Mouse (Mus musculus) MEL (cell line): ENCODE data around the gene Myo1a. TPM values are rescaled to one million over a fixed set of nuclear protein-coding genes. Genes with fewer than 3 reads are reported as not detected.

ENCODE experiments used
- DNase-seq: peaks from one replicate; pipeline ENCODE4 v3.0.0; 2011; ENCODE audit warnings: low read depth, low spot score
- H3K27ac ChIP-seq: 2 replicates; pipeline ENCODE4 v1.5.1; 2012; ENCODE audit warnings: low read depth, mild to moderate bottlenecking, control low read depth, low read length, moderate library complexity; ENCODE audit not compliant: control insufficient read depth
- H3K27me3 ChIP-seq, 2 experiments: fragments of 150-350 bp in 1 of 2; sonication (generic) in 1 of 2; 2 replicates each; pipeline ENCODE4 v1.6.1; 2012; ENCODE audit warnings: low read length in 2 of 2, mild to moderate bottlenecking in 2 of 2, improper control_type of control experiment in 1 of 2, moderate library complexity in 1 of 2; ENCODE audit not compliant: insufficient read depth in 2 of 2, control insufficient read depth in 1 of 2
- H3K36me3 ChIP-seq, 2 experiments: 2 replicates each; pipeline ENCODE4 v1.6.1; 2012 to 2014; ENCODE audit warnings: low read length in 2 of 2, improper control_type of control experiment in 1 of 2, inconsistent platforms in 1 of 2, mild to moderate bottlenecking in 1 of 2; ENCODE audit not compliant: insufficient read depth in 2 of 2, control insufficient read depth in 1 of 2
- H3K4me1 ChIP-seq, 2 experiments: fragments of 150-350 bp in 1 of 2; sonication (generic) in 1 of 2; 2 replicates each; pipeline ENCODE4 v1.6.1; 2012; ENCODE audit warnings: low read length in 2 of 2, improper control_type of control experiment in 1 of 2, mild to moderate bottlenecking in 1 of 2; ENCODE audit not compliant: insufficient read depth in 2 of 2, control insufficient read depth in 1 of 2
- H3K4me3 ChIP-seq, 2 experiments: fragments of 150-350 bp in 1 of 2; sonication (generic) in 1 of 2; 2 replicates each; pipeline ENCODE4 v1.5.1; 2012; ENCODE audit warnings: low read depth in 2 of 2, low read length in 2 of 2, mild to moderate bottlenecking in 2 of 2, moderate library complexity in 2 of 2, control low read depth in 1 of 2, improper control_type of control experiment in 1 of 2; ENCODE audit not compliant: control insufficient read depth in 1 of 2, insufficient read depth in 1 of 2
- H3K79me2 ChIP-seq: 2 replicates; pipeline ENCODE4 v1.6.1; 2012; ENCODE audit warnings: mild to moderate bottlenecking, low read length, moderate library complexity; ENCODE audit not compliant: control insufficient read depth, poor library complexity, insufficient read depth
- H3K9ac ChIP-seq: 2 replicates; pipeline ENCODE4 v1.6.1; 2012; ENCODE audit warnings: low read depth, mild to moderate bottlenecking, control low read depth, low read length, moderate library complexity; ENCODE audit not compliant: control insufficient read depth, poor library complexity, severe bottlenecking
- H3K9me3 ChIP-seq: fragments of 150-350 bp; sonication (generic); replicated peaks from 2 replicates; pipeline ENCODE4 v1.6.1; 2012; ENCODE audit warnings: mild to moderate bottlenecking, low read length, improper control_type of control experiment, moderate library complexity; ENCODE audit not compliant: insufficient read depth
- BHLHE40 ChIP-seq: IDR thresholded peaks from 2 replicates; pipeline ENCODE4 v1.6.1; 2012; ENCODE audit warnings: low read depth, mild to moderate bottlenecking, inconsistent platforms, low read length, improper control_type of control experiment, borderline replicate concordance
- CTCF ChIP-seq, 3 experiments: IDR thresholded peaks in 2 of 3; conservative IDR thresholded peaks in 1 of 3; 2 replicates each; pipeline ENCODE4 v1.5.1; 2011 to 2012; ENCODE audit warnings: low read length in 3 of 3, low read depth in 2 of 3, mild to moderate bottlenecking in 2 of 3, improper control_type of control experiment in 1 of 3, inconsistent platforms in 1 of 3, mixed read lengths in 1 of 3, moderate library complexity in 1 of 3; ENCODE audit not compliant: control insufficient read depth in 1 of 3, insufficient read depth in 1 of 3, poor library complexity in 1 of 3, severe bottlenecking in 1 of 3
- EP300 ChIP-seq, 2 experiments: IDR thresholded peaks; 2 replicates each; pipeline ENCODE4 v1.6.1; 2011; ENCODE audit warnings: improper control_type of control experiment in 2 of 2, low read length in 2 of 2, low read depth in 1 of 2, mild to moderate bottlenecking in 1 of 2
- GATA1 ChIP-seq: IDR thresholded peaks from 2 replicates; pipeline ENCODE4 v1.6.1; 2011; ENCODE audit warnings: low read depth, low read length, improper control_type of control experiment
- MAX ChIP-seq: IDR thresholded peaks from 2 replicates; pipeline ENCODE4 v1.6.1; 2011; ENCODE audit warnings: low read length, improper control_type of control experiment
- MAZ ChIP-seq: IDR thresholded peaks from 2 replicates; pipeline ENCODE4 v1.6.1; 2012; ENCODE audit warnings: low read depth, mild to moderate bottlenecking, inconsistent platforms, low read length, improper control_type of control experiment
- SIN3A ChIP-seq: IDR thresholded peaks from 2 replicates; pipeline ENCODE4 v1.6.1; 2012; ENCODE audit warnings: low read length, improper control_type of control experiment, inconsistent platforms
- SMC3 ChIP-seq: IDR thresholded peaks from 2 replicates; pipeline ENCODE4 v1.6.1; 2011; ENCODE audit warnings: low read depth, low read length, improper control_type of control experiment
- TAL1 ChIP-seq: IDR thresholded peaks from 2 replicates; pipeline ENCODE4 v1.6.1; 2012; ENCODE audit warnings: mild to moderate bottlenecking, inconsistent platforms, low read length, moderate library complexity, mixed read lengths
- TCF12 ChIP-seq: IDR thresholded peaks from 2 replicates; pipeline ENCODE4 v1.6.1; 2014; ENCODE audit warnings: low read depth, mild to moderate bottlenecking, inconsistent platforms, low read length, improper control_type of control experiment, moderate library complexity
- ZKSCAN1 ChIP-seq: IDR thresholded peaks from 2 replicates; pipeline ENCODE4 v1.6.1; 2012; ENCODE audit warnings: low read depth, mild to moderate bottlenecking, inconsistent platforms, low read length, improper control_type of control experiment, moderate library complexity
- polyA plus RNA-seq, 2 experiments: library from polyadenylated mRNA; stranded (reverse) in 1 of 2; unstranded in 1 of 2; fragments of >175 nt in 1 of 2; fragments of >200 nt in 1 of 2; gene quantifications; 2 replicates each; pipeline versions ENCODE4 v1.2.1 to v1.2.4; 2012; ENCODE audit warnings: low replicate concordance in 2 of 2, low read depth in 1 of 2; ENCODE audit not compliant: insufficient read length in 2 of 2, insufficient read depth in 1 of 2, missing spikeins in 1 of 2
- total RNA-seq: library from RNA; depleted of rRNA; stranded (reverse); fragments of 300-350 nt; gene quantifications from 2 replicates; pipeline ENCODE4 v1.2.3, GENCODE M21; 2012

Myo1a gene
- total and polyA plus RNA-seq, 3 experiments: 0.08 to 0.33 TPM; not detected in 1

DNA sequence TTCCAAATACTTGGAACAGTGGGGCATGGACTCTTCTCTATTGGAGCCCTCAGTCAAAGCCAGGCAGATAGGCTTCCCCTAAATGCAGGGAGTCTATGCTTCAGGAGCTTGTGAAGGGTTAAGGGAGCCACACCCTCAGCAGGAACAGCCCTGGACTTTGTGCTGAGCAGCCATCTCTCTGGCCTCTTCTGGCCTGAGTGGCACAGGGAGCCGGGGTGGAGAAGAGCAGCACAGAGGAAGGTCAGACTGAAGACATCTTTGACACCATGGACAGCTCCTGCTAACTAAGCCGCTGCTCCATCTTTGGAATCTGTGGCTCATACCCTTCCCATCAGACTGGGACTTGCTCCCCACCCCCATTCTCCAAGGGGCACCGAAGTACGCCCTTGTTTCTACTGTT, 1.7 kb upstream of the Myo1a start:
- no peak for TF ChIP-seq BHLHE40
- TF ChIP-seq MAZ: no peak
- Histone ChIP-seq H3K36me3 (no peaks in the 10 kb centered on the region; a peak in 1 of 4 replicates), H3K27me3 (no peaks in the 10 kb centered on the region), H3K4me3 (no peak overlapping the region), H3K79me2 (no peaks in the 10 kb centered on the region), H3K4me1 (peaks cover 0 to 7% of the 10 kb centered on the region in 2 experiments; a peak in 3 of 4 replicates), H3K9me3 (no peaks in the 10 kb centered on the region), H3K9ac (no peak overlapping the region), H3K27ac (no peak overlapping the region)
- peak; percentile 44 for DNase-seq

DNA sequence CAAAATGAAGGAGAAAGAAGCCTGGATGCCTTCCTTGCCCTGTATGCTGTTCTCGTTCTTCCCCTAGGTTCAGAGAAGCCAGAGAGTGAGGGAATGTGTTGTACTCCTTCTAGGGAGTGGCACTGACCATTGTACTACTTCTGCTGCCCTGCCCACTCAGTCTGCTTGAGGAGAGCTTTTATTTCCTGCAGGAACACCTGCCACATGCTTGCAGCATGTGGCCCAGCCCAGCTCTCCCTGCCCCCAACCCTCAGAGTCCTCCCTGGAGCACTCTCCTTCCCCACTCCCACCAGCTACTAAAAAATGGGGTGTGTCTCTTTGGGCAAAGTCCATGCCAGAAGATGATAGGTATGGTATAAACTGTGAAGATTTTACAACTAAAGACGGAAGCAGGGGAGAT, 677 bp upstream of the Myo1a start:
- H3K4me3 ChIP-seq: no peak overlapping the region
- no peaks in the 10 kb centered on the region for H3K9me3 ChIP-seq
- no peaks in the 10 kb centered on the region for H3K36me3 ChIP-seq
- H3K4me1 ChIP-seq: peaks cover 0 to 7% of the 10 kb centered on the region in 2 experiments; a peak in 3 of 4 replicates
- no peak for DNase-seq
- no peaks in the 10 kb centered on the region for H3K27me3 ChIP-seq
- H3K27ac ChIP-seq: no peak overlapping the region
- no peak for TF ChIP-seq EP300 (IDR thresholded peaks at IDR 0.05; ENCODE audit: low read depth in 1 of 2, low read length in 2 of 2)
- TF ChIP-seq ZKSCAN1: no peak
- TF ChIP-seq MAX: no peak
- TF ChIP-seq SIN3A: no peak
- H3K9ac ChIP-seq: no peak overlapping the region
- no peaks in the 10 kb centered on the region for H3K79me2 ChIP-seq

DNA sequence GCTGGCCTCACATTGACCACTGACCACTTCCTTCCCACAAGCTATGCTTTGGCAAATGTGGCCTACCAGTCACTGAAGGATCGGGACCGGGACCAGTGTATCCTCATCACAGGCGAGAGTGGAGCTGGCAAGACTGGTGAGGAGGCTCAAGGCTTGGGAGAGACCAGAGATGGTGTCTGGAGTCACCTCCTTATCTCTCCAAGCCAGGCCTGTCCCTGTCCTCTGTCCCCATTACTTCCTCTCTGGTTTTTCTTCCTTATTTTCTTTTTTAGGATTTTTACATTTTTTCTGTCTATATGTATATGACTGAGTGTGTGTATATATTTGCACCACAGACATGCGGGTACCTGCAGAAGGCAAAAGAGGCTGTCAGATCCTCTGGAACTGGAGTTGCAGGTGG, 813 bp downstream of the Myo1a start:
- H3K9ac ChIP-seq: no peak overlapping the region
- peaks cover 0 to 7% of the 10 kb centered on the region in 2 experiments; a peak in 3 of 4 replicates for H3K4me1 ChIP-seq
- no peak overlapping the region for H3K27ac ChIP-seq
- H3K4me3 ChIP-seq: no peak overlapping the region
- no peaks in the 10 kb centered on the region for H3K36me3 ChIP-seq
- no peaks in the 10 kb centered on the region for H3K27me3 ChIP-seq
- DNase-seq: peak; percentile 32
- no peaks in the 10 kb centered on the region for H3K9me3 ChIP-seq
- TF ChIP-seq GATA1 (peak; percentile 53), CTCF (IDR thresholded peaks at IDR 0.05 in 2 of 3, conservative IDR thresholded peaks at IDR 0.05 in 1 of 3; ENCODE audit: control insufficient read depth in 1 of 3, insufficient read depth in 1 of 3, low read depth in 2 of 3, low read length in 3 of 3, poor library complexity in 1 of 3, severe bottlenecking in 1 of 3) (no peak), TAL1 (peak; percentile 91), EP300 (IDR thresholded peaks at IDR 0.05; ENCODE audit: low read depth in 1 of 2, low read length in 2 of 2) (peak in 1 of 2 experiments; percentile 61; a peak in 2 of 4 replicates), TCF12 (0 out of 2 replicates have a peak, but pooled peaks have one; percentile 24), SMC3 (no peak)
- TF ChIP-seq, all 39 proteins: peak for 4
- no peaks in the 10 kb centered on the region for H3K79me2 ChIP-seq
